Mouse (Mus musculus) liver, postnatal 0 days (tissue): ENCODE data around the gene Tceal3.
"Not testable (repeated sequence)": the region's sequence is repeated elsewhere in the genome, so short reads cannot be mapped to it uniquely, and the experiment has no call there.

Experiments
- CTCF ChIP-seq: sonication (generic); IDR thresholded peaks from 2 replicates; pipeline ENCODE4 v1.5.1; 2016; ENCODE audit warnings: antibody characterized with exemption, low read depth
- EP300 ChIP-seq: IDR thresholded peaks from 2 replicates; pipeline ENCODE4 v1.6.1; 2016; ENCODE audit warnings: antibody characterized with exemption, low read depth, mild to moderate bottlenecking

DNA sequence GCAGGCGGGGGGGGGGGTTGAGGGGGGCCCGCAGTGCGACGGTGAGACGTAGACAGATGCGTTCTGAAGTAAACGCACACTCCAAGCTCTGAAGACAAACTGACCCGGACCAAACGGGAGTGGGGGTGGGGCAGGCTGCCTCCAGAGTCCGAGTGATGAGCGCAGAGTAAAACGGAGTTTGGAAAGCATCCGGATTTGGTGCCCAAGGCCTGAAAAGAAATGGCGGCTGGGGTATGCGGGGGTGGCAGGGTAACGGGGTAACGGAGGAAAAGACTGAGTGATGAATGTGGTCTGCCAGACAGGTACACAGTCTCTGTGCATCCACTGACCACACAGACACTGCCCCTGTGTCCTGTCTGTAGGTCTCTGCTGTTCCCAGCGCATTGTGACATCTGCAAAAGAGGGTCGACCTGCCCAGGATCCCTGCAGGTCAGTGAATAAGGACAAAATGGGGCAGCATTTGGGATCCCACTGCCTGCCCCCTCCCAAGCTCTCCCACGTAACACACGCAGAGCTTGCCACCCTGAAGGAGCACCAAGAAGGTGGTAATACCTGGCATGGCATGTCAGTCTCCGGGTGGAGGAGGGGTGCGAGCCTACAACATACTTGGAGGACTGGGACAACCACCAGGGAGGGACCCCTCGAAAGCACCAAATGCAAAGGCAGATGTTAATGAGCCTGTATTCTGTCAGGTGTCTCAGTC, 76.3 kb downstream of the Tceal3 start:
- TF ChIP-seq CTCF, EP300: not testable (repeated sequence)
